Mouse (Mus musculus) kidney, embryonic 15.5 days (tissue): ENCODE measurements around the gene Dnajb4. TPM values are rescaled to one million over a fixed set of nuclear protein-coding genes. Genes with fewer than 3 reads are reported as not detected.
A peak's percentile ranks its signal among the peaks of the same experiment; 100 is the strongest.
"Not testable (repeated sequence)": the region's sequence is repeated elsewhere in the genome, so short reads cannot be mapped to it uniquely, and the experiment has no call there.

ENCODE experiments used
- ATAC-seq: fragments of 200-750 bp; cut with Nextera tagmentation; replicated peaks from 2 replicates; pipeline ENCODE4 v1.8.0; 2017; ENCODE audit warnings: moderate TSS enrichment; ENCODE audit not compliant: low FRiP score
- H3K27ac ChIP-seq: fragments of 300-500 bp; sonication (generic); 2 replicates; pipeline ENCODE4 v1.5.1; 2015; ENCODE audit warnings: mild to moderate bottlenecking, inconsistent platforms
- H3K27me3 ChIP-seq: fragments of 300-500 bp; sonication (generic); 2 replicates; pipeline ENCODE4 v1.6.1; 2015; ENCODE audit warnings: inconsistent platforms
- H3K36me3 ChIP-seq: fragments of 300-500 bp; sonication (generic); 2 replicates; pipeline ENCODE4 v1.6.1; 2015; ENCODE audit warnings: inconsistent platforms
- H3K4me1 ChIP-seq: fragments of 300-500 bp; sonication (generic); 2 replicates; pipeline ENCODE4 v1.6.1; 2015; ENCODE audit warnings: inconsistent platforms
- H3K4me2 ChIP-seq: fragments of 300-500 bp; sonication (generic); 2 replicates; pipeline ENCODE4 v1.6.1; 2015; ENCODE audit warnings: moderate library complexity, mild to moderate bottlenecking, inconsistent platforms
- H3K4me3 ChIP-seq: fragments of 300-500 bp; sonication (generic); replicated peaks from 2 replicates; pipeline ENCODE4 v1.5.1; 2015; ENCODE audit warnings: mild to moderate bottlenecking, inconsistent platforms
- H3K9ac ChIP-seq: fragments of 300-500 bp; sonication (generic); 2 replicates; pipeline ENCODE4 v1.6.1; 2015; ENCODE audit warnings: mild to moderate bottlenecking, inconsistent platforms
- H3K9me3 ChIP-seq: fragments of 300-500 bp; sonication (generic); replicated peaks from 2 replicates; pipeline ENCODE4 v1.6.1; 2016; ENCODE audit warnings: inconsistent platforms
- WGBS: fragments of 180-500 bp; shearing (Covaris S2); methylation state at CpG from one replicate; pipeline ENCODE4 v1.1.7; 2015; ENCODE audit warnings: mixed read lengths; 5-methylcytosine and 5-hydroxymethylcytosine counted together
- polyA plus RNA-seq: library from polyadenylated mRNA; unstranded; fragments of >200 nt; fragmentation: Nextera tagmentation; extraction: Ambion mirVana; gene quantifications from 2 replicates; pipeline ENCODE4 v1.2.1, GENCODE M21; 2015

Gene Dnajb4
- polyA plus RNA-seq, result 30.9 and 31.1 TPM in 2 replicates

DNA sequence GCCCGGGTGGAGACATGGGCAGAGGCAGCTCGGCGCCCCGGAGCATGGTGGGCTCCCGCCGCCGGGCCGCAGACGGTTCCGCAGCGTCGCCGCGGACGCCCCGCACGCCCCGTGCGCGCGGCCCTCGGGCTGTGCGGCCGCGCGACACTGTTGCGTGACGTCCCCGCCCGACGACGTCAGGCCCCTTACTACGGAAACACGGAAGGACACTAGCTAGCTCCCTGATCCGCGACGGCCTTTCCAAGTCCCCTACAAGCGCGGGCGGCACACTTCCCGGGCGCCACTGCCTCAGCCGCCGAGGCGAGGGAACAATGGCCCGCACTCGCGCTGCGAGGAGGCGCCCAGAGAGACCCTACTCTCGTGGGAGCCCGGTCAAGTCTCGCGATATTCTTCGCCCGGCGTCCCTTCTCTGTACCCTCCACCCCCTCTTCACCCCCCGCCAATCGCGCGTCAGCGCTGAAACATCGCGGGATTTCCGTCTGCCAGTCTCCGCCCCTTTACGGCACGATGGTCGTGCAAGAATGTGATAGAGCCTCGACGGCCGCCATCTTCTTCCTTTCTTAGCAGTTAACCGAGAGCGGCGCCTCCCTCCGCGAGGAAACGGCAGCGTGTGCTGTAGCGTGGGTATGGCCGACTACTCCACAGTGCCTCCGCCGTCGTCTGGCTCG, at the start of gene Dnajb4, which contains the start of gene Fubp1:
Gene Dnajb4, minus strand, starts transcription at position 336 of the 668 bp plus-strand sequence.
Gene Fubp1, plus strand, starts transcription at position 456 of the 668 bp plus-strand sequence.
- peaks cover 24% of the 10 kb centered on the region for H3K4me1 ChIP-seq
- under 1% methylated on average over 85 of the region's 85 CpGs for WGBS
- ATAC-seq, result peak; percentile 97
- peak within 1 kb of the TSS; percentile 99 for H3K27ac ChIP-seq
- H3K36me3 ChIP-seq, result peaks cover 6% of the 10 kb centered on the region
- no peaks in the 10 kb centered on the region for H3K27me3 ChIP-seq
- H3K9ac ChIP-seq, result peak within 1 kb of the TSS; percentile 100
- H3K4me2 ChIP-seq, result peak within 1 kb of the TSS; percentile 81
- no peaks in the 10 kb centered on the region for H3K9me3 ChIP-seq
- peak within 1 kb of the TSS; percentile 97 for H3K4me3 ChIP-seq

- WGBS, result 43% methylated on average over 8 of the region's 9 CpGs
Observed at GRCm38 (mm10) chr3:152259409-152259808, 49.3 kb upstream of the Dnajb4 start.

DNA sequence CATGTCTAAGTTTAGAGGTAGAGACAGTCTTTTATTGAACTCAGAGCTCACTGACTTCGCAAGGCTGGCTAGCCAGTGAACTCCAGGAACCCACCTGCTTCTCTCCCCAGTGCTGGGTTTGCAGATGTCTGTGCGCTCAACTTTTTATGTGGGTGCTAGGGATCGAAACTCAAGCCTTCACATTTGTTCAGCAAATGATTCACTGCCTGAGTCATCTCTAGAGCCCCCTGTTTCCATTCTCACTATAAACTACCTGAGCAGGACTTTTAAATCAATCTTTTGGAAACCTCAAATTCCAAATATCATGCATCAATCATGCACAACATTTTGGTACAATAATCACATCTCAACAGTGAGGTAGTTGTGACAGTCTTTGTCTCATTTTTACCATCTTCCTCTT, 47.4 kb upstream of the Dnajb4 start:
- Histone ChIP-seq H3K4me2 (no peak overlapping the region), H3K36me3 (no peaks in the 10 kb centered on the region), H3K4me1 (peaks cover 8% of the 10 kb centered on the region), H3K4me3 (no peak overlapping the region), H3K9ac (no peak overlapping the region), H3K9me3 (no peaks in the 10 kb centered on the region), H3K27me3 (peaks cover 2% of the 10 kb centered on the region; the same call in 1 of the 2 replicates), H3K27ac (no peak overlapping the region)
- 82% methylated on average over 3 of the region's 3 CpGs for WGBS
- ATAC-seq, result no peak

More at GRCm38 (mm10) chr3:152259409-152259808, 49.3 kb upstream of the Dnajb4 start:
- not testable (repeated sequence) for H3K4me1 ChIP-seq, H3K9ac ChIP-seq, H3K4me3 ChIP-seq, H3K4me2 ChIP-seq, H3K27ac ChIP-seq, H3K9me3 ChIP-seq, H3K36me3 ChIP-seq
- H3K27me3 ChIP-seq, result peaks cover 21% of the 10 kb centered on the region
- peak; percentile 67 for ATAC-seq

GRCm38 (mm10) chr3:152250487-152250886, 40.4 kb upstream of the Dnajb4 start:
- no peaks in the 10 kb centered on the region for H3K4me1 ChIP-seq
- H3K36me3 ChIP-seq, result no peaks in the 10 kb centered on the region
- H3K27ac ChIP-seq, result no peak overlapping the region
- H3K4me3 ChIP-seq, result no peak overlapping the region
- no peak for ATAC-seq
- H3K9me3 ChIP-seq, result no peaks in the 10 kb centered on the region
- H3K27me3 ChIP-seq, result no peaks in the 10 kb centered on the region
- H3K9ac ChIP-seq, result no peak overlapping the region
- no peak overlapping the region for H3K4me2 ChIP-seq
- 87% methylated on average over 1 of the region's 1 CpGs for WGBS

DNA sequence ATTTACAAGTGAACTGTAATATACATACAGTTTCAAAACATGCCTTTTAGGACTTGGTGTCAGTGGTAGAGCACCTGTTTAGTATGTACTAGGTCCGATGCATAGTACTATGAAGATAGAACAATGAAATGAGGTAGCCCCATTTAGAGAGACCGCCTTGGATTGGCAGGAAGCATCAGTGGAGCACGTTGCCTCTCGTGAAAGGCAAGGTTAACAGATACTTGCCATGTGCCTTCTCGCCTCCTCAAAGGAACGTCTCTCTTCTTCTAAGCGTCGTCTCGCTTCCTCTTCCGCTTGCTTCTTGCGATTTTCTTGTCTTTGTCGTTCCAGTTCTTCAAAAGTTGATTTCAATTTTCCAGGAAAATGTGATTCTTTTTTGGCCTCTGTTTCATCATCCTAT, 37.6 kb upstream of the Dnajb4 start:
- Histone ChIP-seq H3K9ac (no peak overlapping the region), H3K4me3 (no peak overlapping the region), H3K4me1 (no peaks in the 10 kb centered on the region), H3K27me3 (no peaks in the 10 kb centered on the region), H3K4me2 (no peak overlapping the region), H3K27ac (no peak overlapping the region), H3K36me3 (0 out of 2 replicates have a peak, but pooled peaks cover 3% of the 10 kb centered on the region), H3K9me3 (no peaks in the 10 kb centered on the region)
- no peak for ATAC-seq
- WGBS, result 85% methylated on average over 12 of the region's 12 CpGs

DNA sequence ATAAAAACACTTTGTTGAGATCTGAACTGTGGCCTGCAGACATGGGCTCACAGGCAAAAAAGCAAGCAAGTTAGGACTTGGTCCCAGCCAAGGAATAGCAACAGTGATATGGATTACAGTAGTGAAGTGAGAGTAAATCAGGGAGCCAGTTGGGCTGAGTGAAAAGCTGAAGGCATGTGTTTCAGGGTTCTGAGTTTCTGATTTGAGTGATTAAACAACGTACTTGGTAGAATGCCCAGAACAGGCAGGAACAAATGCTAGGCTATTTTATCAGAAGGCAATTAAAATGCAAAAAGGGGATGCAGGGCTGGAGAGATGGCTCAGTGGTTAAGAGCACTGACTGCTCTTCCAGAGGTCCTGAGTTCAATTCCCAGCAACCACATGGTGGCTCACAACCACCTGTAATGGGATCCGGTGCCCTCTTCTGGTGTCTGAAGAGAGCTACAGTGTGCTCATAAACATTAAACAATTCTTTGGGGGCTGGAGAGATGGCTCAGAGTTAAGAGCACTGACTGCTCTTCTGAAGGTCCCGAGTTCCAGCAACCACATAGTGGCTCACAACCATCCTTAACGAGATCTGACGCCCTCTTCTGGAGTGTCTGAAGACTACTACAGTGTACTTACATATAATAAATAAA, 35.3 kb upstream of the Dnajb4 start:
- Histone ChIP-seq H3K9me3 (no peaks in the 10 kb centered on the region), H3K36me3 (peaks cover 7% of the 10 kb centered on the region), H3K4me3 (no peak overlapping the region), H3K27ac (no peak overlapping the region), H3K27me3 (no peaks in the 10 kb centered on the region), H3K4me1 (no peaks in the 10 kb centered on the region), H3K4me2 (no peak overlapping the region), H3K9ac (no peak overlapping the region)
- 77% methylated on average over 5 of the region's 5 CpGs for WGBS
- ATAC-seq, result no peak

DNA sequence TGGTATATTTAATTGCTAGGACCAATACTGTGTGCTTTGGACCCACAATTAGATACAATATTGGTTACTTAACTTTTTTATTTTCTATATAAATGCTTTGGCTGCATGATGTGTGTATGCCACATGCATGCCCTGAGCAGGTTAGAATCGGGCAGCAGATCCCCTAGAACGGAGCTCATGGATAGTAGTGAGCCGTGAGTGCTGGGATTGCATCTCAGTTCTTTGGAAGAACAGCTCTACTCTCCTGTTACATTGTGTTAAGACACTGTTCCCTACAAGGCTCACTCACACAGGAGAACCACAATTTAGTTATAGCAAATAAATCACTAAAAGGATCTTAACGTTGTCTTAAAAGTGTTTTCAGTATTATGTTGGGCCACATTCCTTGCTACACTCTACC, 33.2 kb upstream of the Dnajb4 start:
- peaks cover 22% of the 10 kb centered on the region for H3K36me3 ChIP-seq
- H3K9me3 ChIP-seq, result no peaks in the 10 kb centered on the region
- no peak overlapping the region for H3K4me2 ChIP-seq
- no peak overlapping the region for H3K9ac ChIP-seq
- H3K4me3 ChIP-seq, result no peak overlapping the region
- no peak overlapping the region for H3K27ac ChIP-seq
- ATAC-seq, result no peak
- no peaks in the 10 kb centered on the region for H3K4me1 ChIP-seq
- no peaks in the 10 kb centered on the region for H3K27me3 ChIP-seq
- 74% methylated on average over 4 of the region's 4 CpGs for WGBS

- WGBS, result 31% methylated on average over 3 of the region's 3 CpGs
- 0 out of 2 replicates have a peak, but pooled peaks have one; percentile 10 for ATAC-seq
- H3K36me3 ChIP-seq, result peaks cover 38% of the 10 kb centered on the region
Observed at GRCm38 (mm10) chr3:152241098-152241497, 31.0 kb upstream of the Dnajb4 start.

DNA sequence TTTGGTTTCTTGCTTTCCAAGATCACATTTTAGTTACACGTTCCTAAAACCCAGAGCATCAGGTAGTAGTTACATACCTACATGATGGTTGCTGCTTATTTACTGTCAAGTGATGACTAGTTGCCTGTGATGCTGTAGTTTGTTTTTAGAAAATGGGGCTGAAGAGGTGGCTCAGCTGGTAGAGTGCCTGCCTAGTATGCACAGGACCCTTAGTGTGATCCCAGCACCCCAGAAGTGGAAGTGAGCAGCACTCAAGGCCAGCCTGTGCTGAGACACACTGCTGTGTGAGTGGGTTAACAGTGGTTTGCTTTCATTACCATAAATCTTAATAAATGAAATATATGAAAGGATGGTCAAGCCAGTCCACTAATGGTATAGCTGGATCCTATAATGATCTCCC, 29.5 kb upstream of the Dnajb4 start:
- Histone ChIP-seq H3K4me2 (no peak overlapping the region), H3K27ac (no peak overlapping the region), H3K36me3 (peaks cover 48% of the 10 kb centered on the region), H3K4me3 (no peak overlapping the region), H3K9me3 (no peaks in the 10 kb centered on the region), H3K9ac (no peak overlapping the region), H3K4me1 (no peaks in the 10 kb centered on the region), H3K27me3 (no peaks in the 10 kb centered on the region)
- WGBS, result 87% methylated on average over 1 of the region's 1 CpGs
- no peak for ATAC-seq

More at GRCm38 (mm10) chr3:152241098-152241497, 31.0 kb upstream of the Dnajb4 start:
- Histone ChIP-seq H3K27me3 (no peaks in the 10 kb centered on the region), H3K4me2 (no peak overlapping the region), H3K4me3 (no peak overlapping the region), H3K9me3 (no peaks in the 10 kb centered on the region), H3K27ac (no peak overlapping the region), H3K9ac (no peak overlapping the region), H3K4me1 (no peaks in the 10 kb centered on the region)

DNA sequence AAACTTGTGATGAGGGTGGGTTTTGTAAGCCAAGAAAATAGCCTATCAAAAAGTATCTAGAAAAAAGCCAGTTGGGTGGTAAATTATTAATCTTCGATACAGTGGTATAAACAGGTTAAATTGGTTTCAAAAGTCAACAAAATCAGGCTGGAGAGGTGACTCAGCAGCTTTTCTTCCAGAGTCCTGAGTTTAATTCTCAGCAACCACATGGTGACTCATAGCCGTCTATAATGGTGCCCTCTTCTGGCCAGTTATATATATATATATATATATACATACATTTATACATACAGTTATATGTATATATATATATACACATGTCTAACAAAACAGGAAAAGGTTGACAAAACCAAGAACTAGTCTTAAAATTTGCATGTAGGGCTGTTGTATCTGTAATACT, 28.7 kb upstream of the Dnajb4 start:
- Histone ChIP-seq H3K9me3 (no peaks in the 10 kb centered on the region), H3K4me1 (no peaks in the 10 kb centered on the region), H3K9ac (no peak overlapping the region), H3K4me3 (no peak overlapping the region), H3K27me3 (no peaks in the 10 kb centered on the region), H3K4me2 (no peak overlapping the region), H3K27ac (no peak overlapping the region), H3K36me3 (peaks cover 56% of the 10 kb centered on the region)
- ATAC-seq, result peak; percentile 51; the same call in 1 of the 2 replicates
- 57% methylated on average over 2 of the region's 2 CpGs for WGBS

DNA sequence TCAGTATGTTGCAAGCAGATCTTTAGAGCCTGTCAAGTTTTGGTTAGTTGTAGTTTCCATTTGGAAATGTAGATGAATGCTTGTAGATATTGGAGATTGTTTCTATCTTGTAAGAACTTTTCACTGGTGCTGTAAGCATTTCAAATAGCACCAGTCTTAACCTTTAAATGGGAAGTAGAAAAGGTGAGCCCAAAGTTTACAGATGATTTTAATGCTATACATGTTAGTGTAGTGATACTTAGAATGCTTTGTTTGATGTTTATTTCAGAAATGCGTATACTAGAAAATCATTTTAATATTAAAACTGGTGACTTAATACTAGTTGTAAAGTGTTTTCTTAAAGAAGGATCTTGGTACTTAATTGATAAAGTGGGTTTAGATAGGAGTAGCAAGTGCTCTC, 25.7 kb upstream of the Dnajb4 start:
- Histone ChIP-seq H3K27me3 (no peaks in the 10 kb centered on the region), H3K4me3 (no peak overlapping the region), H3K27ac (no peak overlapping the region), H3K4me2 (no peak overlapping the region), H3K9ac (no peak overlapping the region), H3K36me3 (peaks cover 74% of the 10 kb centered on the region), H3K9me3 (no peaks in the 10 kb centered on the region), H3K4me1 (no peaks in the 10 kb centered on the region)
- no peak for ATAC-seq
- 91% methylated on average over 1 of the region's 1 CpGs for WGBS

DNA sequence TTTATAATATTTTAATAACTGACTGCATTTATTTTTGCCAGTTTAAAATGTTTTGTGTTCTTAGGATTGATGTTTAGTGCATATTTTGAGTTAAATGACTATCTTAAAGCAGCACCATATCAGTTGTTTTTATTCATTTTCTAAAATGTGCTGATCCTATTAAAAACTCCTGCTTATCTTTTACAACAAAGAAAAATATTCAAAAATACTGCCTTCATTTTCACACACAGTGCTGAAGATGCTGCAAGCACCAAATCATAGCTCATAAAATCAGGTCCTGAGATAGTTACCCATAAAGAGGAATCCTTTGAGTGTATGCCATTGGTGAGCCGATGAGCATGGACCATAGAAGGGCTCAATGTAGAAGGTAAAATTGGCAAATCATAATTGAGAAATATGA, 25.1 kb upstream of the Dnajb4 start:
- no peak overlapping the region for H3K4me2 ChIP-seq
- no peaks in the 10 kb centered on the region for H3K27me3 ChIP-seq
- H3K9ac ChIP-seq, result no peak overlapping the region
- no peak for ATAC-seq
- peaks cover 73% of the 10 kb centered on the region for H3K36me3 ChIP-seq
- H3K9me3 ChIP-seq, result no peaks in the 10 kb centered on the region
- no peak overlapping the region for H3K4me3 ChIP-seq
- H3K27ac ChIP-seq, result no peak overlapping the region
- H3K4me1 ChIP-seq, result no peaks in the 10 kb centered on the region
- 96% methylated on average over 1 of the region's 1 CpGs for WGBS
